In the genomic region with DNA sequence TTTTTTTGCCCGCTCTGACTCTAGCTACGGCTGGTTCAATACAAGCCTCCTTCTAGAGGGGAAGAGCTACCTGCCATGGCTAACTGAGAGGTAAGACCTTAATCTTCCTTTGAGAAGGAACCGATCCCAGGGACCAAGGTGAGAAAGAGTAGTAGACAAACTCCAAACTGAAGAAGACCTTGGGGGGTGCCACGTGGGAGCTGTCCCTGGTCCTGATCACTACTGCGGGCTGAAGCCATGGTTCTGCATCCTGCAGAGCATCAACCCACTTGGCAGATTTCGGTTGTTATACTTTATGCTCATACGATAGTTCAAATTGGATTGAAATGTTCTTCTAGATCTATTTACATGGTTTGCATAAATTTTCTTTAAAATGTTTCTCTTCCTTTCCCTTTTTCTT, we compare ENCODE assay signal across 15 mouse cellular contexts. TPM values are rescaled to one million over a fixed set of nuclear protein-coding genes. Genes with fewer than 3 reads are reported as not detected.
DNase-seq lines count a peak whose midpoint lies in the region; ATAC-seq and TF ChIP-seq lines count a peak whose summit lies in the region.
"Had no signal": no experiment of that assay in that cellular context is flagged by ENCODE, and none has a peak within 500 bp of the region (broad histone marks: within the 10 kb centered on the region; RNA-seq: fewer than 3 reads in every experiment).

No protein-coding gene starts in this region.

- no peaks in the 10 kb centered on the region for H3K4me1 ChIP-seq in hindbrain, embryonic 11.5 days (replicated peaks; ENCODE audit: control insufficient read depth, insufficient read depth, low read length)
- no peaks in the 10 kb centered on the region for H3K4me1 ChIP-seq in hindbrain, embryonic 10.5 days (replicated peaks)
- H3K4me1 ChIP-seq in thymus, adult 2 months (replicated peaks; ENCODE audit: control insufficient read depth, insufficient read depth, low read length): no peaks in the 10 kb centered on the region
- H3K4me1 ChIP-seq in embryonic facial prominence, embryonic 14.5 days (ENCODE audit: control insufficient read depth, insufficient read depth, low read length): no peaks in the 10 kb centered on the region
- no peaks in the 10 kb centered on the region for H3K4me1 ChIP-seq in forebrain, embryonic 12.5 days
- H3K4me1 ChIP-seq: heart, embryonic 10.5 days; hindbrain, embryonic 12.5 days; limb, embryonic 12.5 days; stomach, embryonic 15.5 days had no signal

- H3K27ac ChIP-seq in hindbrain, embryonic 11.5 days (ENCODE audit: low read depth, low read length): no peak overlapping the region
- H3K27ac ChIP-seq in hindbrain, embryonic 10.5 days: no peak overlapping the region
- no peak overlapping the region for H3K27ac ChIP-seq in thymus, adult 2 months (ENCODE audit: control insufficient read depth, insufficient read depth, low read length)
- no peak overlapping the region for H3K27ac ChIP-seq in embryonic facial prominence, embryonic 14.5 days (replicated peaks; ENCODE audit: low read depth, low read length)
- H3K27ac ChIP-seq in forebrain, embryonic 12.5 days: no peak overlapping the region
- H3K27ac ChIP-seq: heart, embryonic 10.5 days; hindbrain, embryonic 12.5 days; limb, embryonic 12.5 days; stomach, embryonic 15.5 days had no signal

- ATAC-seq in hindbrain, embryonic 11.5 days (ENCODE audit: low FRiP score): no peak
- no peak for ATAC-seq in embryonic facial prominence, embryonic 14.5 days (ENCODE audit: low read depth)
- no peak for ATAC-seq in forebrain, embryonic 12.5 days (ENCODE audit: low FRiP score)

- 64% methylated on average over 7 of the region's 7 CpGs for WGBS in hindbrain, embryonic 11.5 days
- 67% methylated on average over 7 of the region's 7 CpGs for whole genome bisulfite sequencing in hindbrain, embryonic 10.5 days
- WGBS in thymus, adult 2 months: 64% methylated on average over 7 of the region's 7 CpGs
- 67% methylated on average over 7 of the region's 7 CpGs for WGBS in embryonic facial prominence, embryonic 14.5 days
- 67% methylated on average over 7 of the region's 7 CpGs for WGBS in forebrain, embryonic 12.5 days

- TF ChIP-seq POLR2A in thymus, adult 2 months (IDR thresholded peaks at IDR 0.05; ENCODE audit: control insufficient read depth, extremely low read depth, insufficient read depth, low read length, poor library complexity): no peak

- H3K4me2 ChIP-seq in hindbrain, embryonic 11.5 days (replicated peaks; ENCODE audit: low read depth, low read length): no peak overlapping the region
- no peak overlapping the region for H3K4me2 ChIP-seq in embryonic facial prominence, embryonic 14.5 days (ENCODE audit: low read depth, low read length)
- no peak overlapping the region for H3K4me2 ChIP-seq in forebrain, embryonic 12.5 days
- H3K4me2 ChIP-seq: hindbrain, embryonic 12.5 days; limb, embryonic 12.5 days; stomach, embryonic 15.5 days had no signal

- no peak for TF ChIP-seq CTCF in thymus, adult 2 months (IDR thresholded peaks at IDR 0.05; ENCODE audit: borderline replicate concordance, control insufficient read depth, extremely low read depth, insufficient read depth, low read length, poor library complexity)

- no peak overlapping the region for H3K9ac ChIP-seq in hindbrain, embryonic 11.5 days (ENCODE audit: low read depth, low read length)
- no peak overlapping the region for H3K9ac ChIP-seq in embryonic facial prominence, embryonic 14.5 days (ENCODE audit: low read depth, low read length)
- no peak overlapping the region for H3K9ac ChIP-seq in forebrain, embryonic 12.5 days
- H3K9ac ChIP-seq: hindbrain, embryonic 12.5 days; limb, embryonic 12.5 days; stomach, embryonic 15.5 days had no signal

- no peaks in the 10 kb centered on the region for H3K9me3 ChIP-seq in hindbrain, embryonic 11.5 days (ENCODE audit: control insufficient read depth, low read length)
- no peaks in the 10 kb centered on the region for H3K9me3 ChIP-seq in hindbrain, embryonic 10.5 days
- H3K9me3 ChIP-seq in embryonic facial prominence, embryonic 14.5 days (ENCODE audit: control insufficient read depth, low read length): no peaks in the 10 kb centered on the region
- no peaks in the 10 kb centered on the region for H3K9me3 ChIP-seq in forebrain, embryonic 12.5 days
- H3K9me3 ChIP-seq: heart, embryonic 10.5 days; hindbrain, embryonic 12.5 days; limb, embryonic 12.5 days; stomach, embryonic 15.5 days had no signal

- H3K36me3 ChIP-seq in hindbrain, embryonic 11.5 days (ENCODE audit: control insufficient read depth, insufficient read depth, low read length): no peaks in the 10 kb centered on the region
- no peaks in the 10 kb centered on the region for H3K36me3 ChIP-seq in hindbrain, embryonic 10.5 days
- no peaks in the 10 kb centered on the region for H3K36me3 ChIP-seq in thymus, adult 2 months (ENCODE audit: control insufficient read depth, insufficient read depth, low read length)
- H3K36me3 ChIP-seq in embryonic facial prominence, embryonic 14.5 days (ENCODE audit: control insufficient read depth, insufficient read depth, low read length): no peaks in the 10 kb centered on the region
- H3K36me3 ChIP-seq in forebrain, embryonic 12.5 days (replicated peaks): no peaks in the 10 kb centered on the region
- H3K36me3 ChIP-seq: heart, embryonic 10.5 days; hindbrain, embryonic 12.5 days; limb, embryonic 12.5 days; stomach, embryonic 15.5 days had no signal

- no peak overlapping the region for H3K4me3 ChIP-seq in hindbrain, embryonic 11.5 days (ENCODE audit: low read depth, low read length)
- no peak overlapping the region for H3K4me3 ChIP-seq in hindbrain, embryonic 10.5 days
- no peak overlapping the region for H3K4me3 ChIP-seq in thymus, adult 2 months (ENCODE audit: control insufficient read depth, insufficient read depth, low read length)
- no peak overlapping the region for H3K4me3 ChIP-seq in embryonic facial prominence, embryonic 14.5 days (ENCODE audit: low read depth, low read length)
- no peak overlapping the region for H3K4me3 ChIP-seq in forebrain, embryonic 12.5 days (replicated peaks)
- H3K4me3 ChIP-seq: heart, embryonic 10.5 days; hindbrain, embryonic 12.5 days; limb, embryonic 12.5 days; stomach, embryonic 15.5 days had no signal

- H3K27me3 ChIP-seq in hindbrain, embryonic 11.5 days (ENCODE audit: control insufficient read depth, insufficient read depth, low read length): no peaks in the 10 kb centered on the region
- no peaks in the 10 kb centered on the region; the same call in 1 of the 2 replicates for H3K27me3 ChIP-seq in hindbrain, embryonic 10.5 days (ENCODE audit: insufficient read depth, poor library complexity, severe bottlenecking)
- no peaks in the 10 kb centered on the region for H3K27me3 ChIP-seq in thymus, adult 2 months (ENCODE audit: control insufficient read depth, insufficient read depth, low read length)
- H3K27me3 ChIP-seq in embryonic facial prominence, embryonic 14.5 days (replicated peaks; ENCODE audit: control insufficient read depth, insufficient read depth, low read length): no peaks in the 10 kb centered on the region
- no peaks in the 10 kb centered on the region for H3K27me3 ChIP-seq in forebrain, embryonic 12.5 days
- H3K27me3 ChIP-seq: hindbrain, embryonic 12.5 days; limb, embryonic 12.5 days; stomach, embryonic 15.5 days had no signal

- DNase-seq in hindbrain, embryonic 11.5 days (ENCODE audit: low spot score): peak; percentile 43
- DNase-seq in hindbrain, embryonic 10.5 days (ENCODE audit: low spot score): no peak
- peak; percentile 16 for DNase-seq in thymus, postnatal 14 days
- DNase-seq in thymus, adult 2 months: no peak
- peak; percentile 23 for DNase-seq in embryonic facial prominence, embryonic 14.5 days (ENCODE audit: low spot score)
- no peak for DNase-seq in yolk sac, embryonic 10.5 days (ENCODE audit: low spot score)
- DNase-seq: cerebellum, postnatal 36 days; kidney, adult 8-10 months had no signal

RNA-seq across cellular contexts. Expression of a gene that starts 11.6 kb away (rescaled TPM):
- not detected in 2 replicates for polyA plus RNA-seq in hindbrain, embryonic 11.5 days (2014; fragmentation: Nextera tagmentation; extraction: Ambion mirVana)
- polyA plus RNA-seq in hindbrain, embryonic 10.5 days (2016; fragmentation: Nextera tagmentation; extraction: Ambion mirVana): not detected in 2 replicates
- polyA plus RNA-seq in thymus, adult 2 months (2012; rRNA removed): 0.11 and 0.36 TPM in 2 replicates
- polyA plus RNA-seq in embryonic facial prominence, embryonic 14.5 days (2014; fragmentation: Nextera tagmentation; extraction: Ambion mirVana): not detected in 2 replicates
- not detected in 2 replicates for polyA plus RNA-seq in forebrain, embryonic 12.5 days (2016; fragmentation: Nextera tagmentation; extraction: Ambion mirVana)
- polyA plus RNA-seq: heart, embryonic 10.5 days; hindbrain, embryonic 12.5 days; limb, embryonic 12.5 days; lung, embryonic 16.5 days; midbrain, postnatal 0 days had no signal

RNA-seq across cellular contexts. Expression of a gene that starts 21.4 kb away (rescaled TPM):
- polyA plus RNA-seq in hindbrain, embryonic 11.5 days (2014; fragmentation: Nextera tagmentation; extraction: Ambion mirVana): 27.9 and 30.3 TPM in 2 replicates
- 14.8 and 16.9 TPM in 2 replicates for polyA plus RNA-seq in hindbrain, embryonic 10.5 days (2016; fragmentation: Nextera tagmentation; extraction: Ambion mirVana)
- 10.7 and 11.6 TPM in 2 replicates for polyA plus RNA-seq in thymus, adult 2 months (2012; rRNA removed)
- 16.5 and 17.1 TPM in 2 replicates for polyA plus RNA-seq in embryonic facial prominence, embryonic 14.5 days (2014; fragmentation: Nextera tagmentation; extraction: Ambion mirVana)
- polyA plus RNA-seq in forebrain, embryonic 12.5 days (2016; fragmentation: Nextera tagmentation; extraction: Ambion mirVana): 19.0 and 19.9 TPM in 2 replicates

RNA-seq across cellular contexts. Expression of a gene that starts 50.1 kb away (rescaled TPM):
- polyA plus RNA-seq in hindbrain, embryonic 11.5 days (2014; fragmentation: Nextera tagmentation; extraction: Ambion mirVana): 11.0 and 11.1 TPM in 2 replicates
- polyA plus RNA-seq in hindbrain, embryonic 10.5 days (2016; fragmentation: Nextera tagmentation; extraction: Ambion mirVana): 12.3 and 13.2 TPM in 2 replicates
- polyA plus RNA-seq in thymus, adult 2 months (2012; rRNA removed): 25.2 and 26.8 TPM in 2 replicates
- 10.1 and 11.3 TPM in 2 replicates for polyA plus RNA-seq in embryonic facial prominence, embryonic 14.5 days (2014; fragmentation: Nextera tagmentation; extraction: Ambion mirVana)
- 15.8 and 16.9 TPM in 2 replicates for polyA plus RNA-seq in forebrain, embryonic 12.5 days (2016; fragmentation: Nextera tagmentation; extraction: Ambion mirVana)

Comparison
In these comparisons a context has a peak if more than half of its experiments do, and no peak if none do; other contexts are left out.
1. DNase-seq: peak in hindbrain, embryonic 11.5 days (single experiment), thymus, postnatal 14 days (single experiment) and embryonic facial prominence, embryonic 14.5 days (single experiment); none in hindbrain, embryonic 10.5 days (single experiment), thymus, adult 2 months (single experiment) and yolk sac, embryonic 10.5 days (single experiment).